Mouse (Mus musculus) adrenal gland, postnatal 10 days (tissue): ENCODE data around the gene Slc22a13. TPM values are rescaled to one million over a fixed set of nuclear protein-coding genes. Genes with fewer than 3 reads are reported as not detected.

Source experiments
- DNase-seq: peaks from one replicate; pipeline ENCODE4 v3.0.0; 2021; ENCODE audit warnings: mixed read lengths
- total RNA-seq, 2 experiments: library from RNA; stranded (reverse); gene quantifications; 2 replicates each; pipeline ENCODE4 v1.2.3; 2021

Slc22a13 gene
- total RNA-seq, 2 experiments from 2014 or later, result not detected

- no peak for DNase-seq
These were observed 9.6 kb downstream of the Slc22a13 start for GRCm38 (mm10) chr9:119199151-119199861.

DNA sequence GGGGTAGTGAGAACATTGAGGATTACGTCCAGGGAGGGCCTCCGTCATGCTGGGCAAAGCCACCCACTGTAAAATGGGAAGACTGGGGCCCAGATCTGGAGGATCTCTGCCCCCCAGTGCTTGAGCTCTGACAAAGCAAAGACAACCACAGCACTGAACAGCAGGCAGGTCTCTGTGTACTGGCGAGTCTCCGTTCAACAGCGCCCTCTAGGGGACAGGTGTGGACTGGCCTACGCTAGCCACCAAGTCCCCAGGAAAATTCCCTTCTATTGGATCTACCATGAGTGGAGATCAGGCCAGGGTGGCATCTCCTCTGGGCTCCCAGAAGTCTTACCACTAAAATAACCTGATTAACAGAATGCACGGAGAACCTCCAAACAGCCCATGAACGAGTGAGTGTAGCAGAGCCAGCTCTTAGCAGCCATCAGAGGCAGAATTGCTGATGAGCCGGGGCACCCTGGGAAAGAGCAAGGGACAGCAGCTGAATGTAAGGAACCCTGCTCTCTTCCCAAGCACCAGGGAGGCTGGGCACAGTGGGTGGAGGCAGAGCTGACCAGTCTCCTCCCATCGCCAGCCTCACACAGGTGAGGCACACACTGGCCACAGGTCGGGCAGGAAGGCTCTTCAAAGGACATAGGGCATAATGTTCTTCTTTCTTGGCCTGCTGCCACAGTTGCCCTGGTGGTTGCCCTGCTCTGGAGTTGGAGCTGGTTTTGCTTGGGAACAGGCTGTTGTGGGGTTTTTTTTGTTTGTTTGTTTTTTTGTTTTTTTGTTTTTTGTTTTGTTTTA lies 16.5 kb downstream of the Slc22a13 start:
- DNase-seq, result peak; percentile 64

DNA sequence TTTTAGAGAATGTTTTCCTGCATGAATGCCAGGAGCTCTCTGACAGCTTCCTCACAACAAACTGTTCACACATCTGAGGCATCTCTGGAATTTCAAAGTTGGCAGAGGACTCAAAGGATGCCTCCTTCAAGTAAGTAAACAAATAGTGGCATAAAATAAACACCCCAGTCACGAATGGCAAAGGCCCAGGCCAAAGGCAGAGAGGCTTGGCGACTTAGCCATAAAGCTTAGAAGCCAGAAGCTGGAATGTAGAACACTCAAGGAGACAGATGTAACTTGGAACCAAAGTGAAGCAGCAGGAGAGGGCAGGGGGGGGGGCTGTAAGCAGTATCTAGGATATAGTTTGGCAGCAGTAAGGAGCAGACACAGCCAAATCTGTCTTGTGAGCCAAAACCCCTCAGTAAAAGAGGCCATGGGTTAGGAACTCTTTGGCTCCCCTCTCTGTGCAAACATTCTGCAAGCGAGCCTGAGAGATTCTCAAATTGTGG lies 27.6 kb downstream of the Slc22a13 start:
- DNase-seq, result no peak

DNA sequence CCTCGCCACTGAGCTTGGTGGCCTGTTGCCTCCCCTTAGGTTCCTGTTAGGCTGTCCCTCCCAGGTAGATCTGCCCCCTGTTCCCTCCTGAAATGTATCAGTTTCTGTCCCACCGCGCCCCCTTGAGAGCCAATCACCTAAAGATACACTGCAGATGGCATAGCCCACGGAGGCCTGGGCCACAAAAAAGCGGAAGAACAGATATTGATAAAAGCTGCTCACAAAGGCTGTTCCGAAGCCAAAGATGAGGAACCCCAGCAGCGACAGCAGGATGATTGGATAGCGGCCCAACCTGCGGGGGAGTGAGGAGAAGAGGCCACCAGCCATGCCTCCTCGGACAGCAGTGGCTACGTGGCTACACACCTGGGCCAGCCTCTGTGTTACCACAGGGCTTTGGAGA lies 29.6 kb downstream of the Slc22a13 start:
- DNase-seq, result no peak

DNA sequence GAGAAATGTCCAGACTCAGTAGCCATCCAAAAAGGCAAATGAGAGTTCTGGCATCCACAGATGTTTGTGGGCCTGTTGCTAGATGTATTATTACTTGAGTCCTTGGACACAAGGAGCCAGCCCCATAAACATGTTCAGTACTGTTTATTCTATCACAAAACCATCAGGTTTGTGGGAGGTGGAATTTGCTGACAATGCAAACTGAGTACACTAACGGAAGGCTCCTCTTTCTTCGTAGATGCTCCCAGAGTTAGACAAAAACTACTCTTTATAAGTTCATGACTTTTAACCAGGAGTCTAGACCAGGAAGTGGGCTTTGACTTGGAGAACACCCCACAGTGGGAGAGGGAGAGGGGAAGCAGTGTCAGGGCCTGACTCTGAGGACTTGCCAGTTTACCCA lies 41.3 kb downstream of the Slc22a13 start:
- DNase-seq, result no peak

GRCm38 (mm10) chr9:119165548-119165947 lies 43.4 kb downstream of the Slc22a13 start:
- peak; percentile 57 for DNase-seq

- DNase-seq, result peak; percentile 31
These were observed 44.2 kb downstream of the Slc22a13 start for GRCm38 (mm10) chr9:119164743-119165142.

GRCm38 (mm10) chr9:119160689-119161088 lies 48.2 kb downstream of the Slc22a13 start:
- DNase-seq, result peak; percentile 62

GRCm38 (mm10) chr9:119158861-119159260 lies 50.0 kb downstream of the Slc22a13 start, which contains the start of gene Gm47289:
Gene Gm47289, plus strand, starts transcription at chr9:119159161.
- no peak for DNase-seq

- DNase-seq, result peak; percentile 91
These were observed 52.4 kb downstream of the Slc22a13 start, which contains the start of gene Acaa1b for GRCm38 (mm10) chr9:119156278-119157201. Gene Acaa1b, minus strand, starts transcription at chr9:119157093.

GRCm38 (mm10) chr9:119155826-119156225 lies 53.1 kb downstream of the Slc22a13 start:
- peak; percentile 64 for DNase-seq

GRCm38 (mm10) chr9:119155416-119155815 lies 53.5 kb downstream of the Slc22a13 start:
- DNase-seq, result peak; percentile 30

- no peak for DNase-seq
These were observed 57.1 kb downstream of the Slc22a13 start for GRCm38 (mm10) chr9:119151751-119152150.

DNA sequence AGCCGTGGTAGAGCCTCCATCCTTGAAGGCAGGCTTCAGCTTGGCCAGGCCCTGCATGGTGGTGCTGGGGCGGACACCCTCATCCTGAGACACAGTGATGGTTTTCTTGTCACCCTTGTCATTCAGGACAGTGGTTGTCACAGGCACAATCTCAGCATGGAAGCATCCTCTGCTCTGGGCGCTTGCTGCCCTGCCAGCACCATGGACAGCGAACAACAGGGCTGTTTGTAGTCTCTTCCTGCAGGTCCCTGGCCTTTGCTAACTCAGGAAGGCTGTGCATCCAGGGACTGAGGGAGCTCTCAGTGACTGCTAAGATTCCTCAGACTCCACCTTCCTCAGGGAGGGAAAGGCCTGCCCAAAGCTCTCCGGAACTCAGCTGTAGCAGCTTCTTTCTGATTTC lies 59.3 kb downstream of the Slc22a13 start:
- DNase-seq, result peak; percentile 80

DNA sequence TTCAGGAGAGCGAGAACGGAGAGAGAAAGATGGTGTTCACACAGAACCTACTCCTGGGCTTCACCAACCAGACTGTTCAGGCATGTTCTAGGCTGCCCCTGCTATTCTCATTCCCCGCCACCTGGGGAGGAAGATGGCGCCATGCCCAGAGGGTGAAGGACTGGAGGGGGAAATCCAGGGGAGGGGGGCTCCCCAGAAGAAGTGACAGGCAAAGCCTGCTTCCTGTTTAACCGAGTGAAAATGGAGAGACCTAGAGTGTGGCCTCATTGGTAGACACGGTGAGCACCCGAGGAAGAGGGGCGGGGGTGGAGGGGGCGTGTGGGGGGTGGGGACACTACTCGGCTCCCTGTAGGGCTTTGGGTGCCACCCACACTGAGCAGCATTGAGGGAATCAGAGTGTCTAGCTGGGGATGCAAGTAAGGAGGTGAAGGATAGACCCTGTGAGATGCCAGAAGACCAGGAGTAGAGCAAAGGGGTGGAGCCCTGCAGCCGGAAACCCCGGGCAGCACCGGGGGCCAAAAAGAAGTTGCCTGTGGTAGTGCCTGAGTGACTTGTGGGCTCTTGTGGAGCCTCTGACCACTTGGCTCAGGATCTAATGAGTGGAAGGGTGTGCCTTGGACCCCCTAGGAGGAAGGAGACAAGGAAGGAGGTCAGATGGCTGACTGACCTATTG lies 62.7 kb downstream of the Slc22a13 start:
- DNase-seq, result no peak

GRCm38 (mm10) chr9:119145638-119146037 lies 63.3 kb downstream of the Slc22a13 start:
- DNase-seq, result no peak

GRCm38 (mm10) chr9:119145137-119145536 lies 63.8 kb downstream of the Slc22a13 start:
- DNase-seq, result no peak

GRCm38 (mm10) chr9:119144696-119145095 lies 64.2 kb downstream of the Slc22a13 start:
- no peak for DNase-seq

GRCm38 (mm10) chr9:119143372-119143771 lies 65.5 kb downstream of the Slc22a13 start:
- DNase-seq, result no peak
